Mouse (Mus musculus) embryonic fibroblast, embryonic 13.5 days (primary cell): ENCODE measurements around the gene 1110004F10Rik. TPM values are rescaled to one million over a fixed set of nuclear protein-coding genes. Genes with fewer than 3 reads are reported as not detected.
A peak's percentile ranks its signal among the peaks of the same experiment; 100 is the strongest.

ENCODE experiments used
- H3K27ac ChIP-seq: 2 replicates; pipeline ENCODE4 v1.5.1; 2012; ENCODE audit warnings: low read length, control low read depth, inconsistent platforms; ENCODE audit not compliant: insufficient read depth
- H3K4me1 ChIP-seq: 2 replicates; pipeline ENCODE4 v1.6.1; 2011; ENCODE audit warnings: low read length; ENCODE audit not compliant: control insufficient read depth, insufficient read depth
- H3K4me3 ChIP-seq: 2 replicates; pipeline ENCODE4 v1.5.1; 2011; ENCODE audit warnings: mild to moderate bottlenecking, control low read depth, low read length; ENCODE audit not compliant: insufficient read depth
- CTCF ChIP-seq: IDR thresholded peaks from 2 replicates; pipeline ENCODE4 v1.5.1; 2011; ENCODE audit warnings: mild to moderate bottlenecking, control low read depth, low read length, moderate library complexity, borderline replicate concordance; ENCODE audit not compliant: insufficient read depth
- POLR2A ChIP-seq: IDR thresholded peaks from 2 replicates; pipeline ENCODE4 v1.6.1; 2011; ENCODE audit warnings: low read depth, mild to moderate bottlenecking, control low read depth, low read length, moderate library complexity
- polyA plus RNA-seq: library from polyadenylated mRNA; stranded (reverse); fragments of >200 nt; gene quantifications from 2 replicates; pipeline ENCODE4 v1.2.4, GENCODE M21; 2011; ENCODE audit warnings: low read depth; ENCODE audit not compliant: missing spikeins, insufficient read length

The 1110004F10Rik gene
- polyA plus RNA-seq = 145 and 156 TPM in 2 replicates

DNA sequence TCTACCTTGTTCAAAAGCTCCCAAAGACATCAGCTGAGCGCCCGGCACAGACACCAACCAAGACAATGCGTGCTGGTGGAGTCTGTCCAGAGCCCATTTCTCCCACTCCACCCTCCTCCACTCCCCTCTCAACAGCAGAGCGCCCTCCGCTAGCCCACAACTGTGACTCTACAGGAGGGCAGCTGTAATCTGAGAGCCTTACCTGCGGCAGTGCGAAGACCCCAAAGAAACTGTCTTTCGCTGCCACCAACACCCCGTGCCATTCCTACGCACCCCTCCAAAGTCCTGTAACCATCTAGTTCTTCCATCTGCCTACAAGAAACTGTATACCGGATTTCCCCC is at the start of gene 1110004F10Rik:
TSS of gene 1110004F10Rik (plus strand) at position 202 of the 342 bp plus-strand sequence.
- Histone ChIP-seq H3K27ac (no peak within 1 kb of the TSS), H3K4me1 (peaks cover 3% of the 10 kb centered on the region), H3K4me3 (peak within 1 kb of the TSS; percentile 46)
- TF ChIP-seq CTCF (no peak), POLR2A (no peak)

DNA sequence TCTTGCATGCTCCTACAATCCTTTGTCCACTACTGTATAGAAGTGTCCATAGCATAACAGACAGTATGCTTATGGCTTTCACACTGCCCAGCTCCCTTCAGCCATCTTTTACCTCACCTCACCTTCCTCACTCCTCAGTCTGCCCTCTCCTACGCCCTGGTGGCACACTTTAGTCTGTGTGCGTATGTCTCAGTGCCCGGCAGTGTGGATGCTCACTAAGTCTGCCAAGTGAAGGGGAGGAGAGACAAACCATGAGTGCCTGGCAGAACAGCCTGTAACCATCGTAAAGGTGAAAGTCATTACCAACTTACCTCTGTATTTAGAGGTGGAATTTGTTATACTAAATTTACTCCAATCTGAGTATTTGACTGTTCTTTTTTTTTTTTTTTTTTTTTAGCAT is 36.5 kb upstream of the 1110004F10Rik start:
- TF ChIP-seq CTCF (no peak), POLR2A (no peak)
- H3K27ac ChIP-seq = no peak overlapping the region
- no peak overlapping the region for H3K4me3 ChIP-seq
- H3K4me1 ChIP-seq = peaks cover 2% of the 10 kb centered on the region; the same call in 1 of the 2 replicates

DNA sequence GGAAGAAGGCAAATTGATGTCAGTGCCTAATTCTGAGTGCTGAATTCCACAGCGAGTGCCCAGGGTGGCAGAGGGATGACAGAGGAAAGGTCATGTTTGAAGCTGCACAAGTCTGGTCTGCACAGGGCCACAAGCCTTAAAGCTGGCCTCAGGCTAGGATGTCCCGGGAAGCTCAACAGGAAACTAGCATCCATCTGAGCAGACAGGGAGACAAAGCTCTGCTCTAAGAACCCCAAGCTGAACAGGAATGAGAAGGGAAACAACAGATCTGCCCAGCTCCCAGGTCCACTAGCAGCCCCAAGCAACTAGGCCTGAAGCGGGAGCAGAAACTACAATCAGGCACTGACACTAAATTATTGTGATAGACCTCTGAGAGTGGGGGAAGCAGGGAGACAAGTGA is 9.2 kb upstream of the 1110004F10Rik start:
- peaks cover 3% of the 10 kb centered on the region; the same call in 1 of the 2 replicates for H3K4me1 ChIP-seq
- TF ChIP-seq POLR2A (no peak), CTCF (no peak)
- H3K4me3 ChIP-seq = no peak overlapping the region
- H3K27ac ChIP-seq = no peak overlapping the region

DNA sequence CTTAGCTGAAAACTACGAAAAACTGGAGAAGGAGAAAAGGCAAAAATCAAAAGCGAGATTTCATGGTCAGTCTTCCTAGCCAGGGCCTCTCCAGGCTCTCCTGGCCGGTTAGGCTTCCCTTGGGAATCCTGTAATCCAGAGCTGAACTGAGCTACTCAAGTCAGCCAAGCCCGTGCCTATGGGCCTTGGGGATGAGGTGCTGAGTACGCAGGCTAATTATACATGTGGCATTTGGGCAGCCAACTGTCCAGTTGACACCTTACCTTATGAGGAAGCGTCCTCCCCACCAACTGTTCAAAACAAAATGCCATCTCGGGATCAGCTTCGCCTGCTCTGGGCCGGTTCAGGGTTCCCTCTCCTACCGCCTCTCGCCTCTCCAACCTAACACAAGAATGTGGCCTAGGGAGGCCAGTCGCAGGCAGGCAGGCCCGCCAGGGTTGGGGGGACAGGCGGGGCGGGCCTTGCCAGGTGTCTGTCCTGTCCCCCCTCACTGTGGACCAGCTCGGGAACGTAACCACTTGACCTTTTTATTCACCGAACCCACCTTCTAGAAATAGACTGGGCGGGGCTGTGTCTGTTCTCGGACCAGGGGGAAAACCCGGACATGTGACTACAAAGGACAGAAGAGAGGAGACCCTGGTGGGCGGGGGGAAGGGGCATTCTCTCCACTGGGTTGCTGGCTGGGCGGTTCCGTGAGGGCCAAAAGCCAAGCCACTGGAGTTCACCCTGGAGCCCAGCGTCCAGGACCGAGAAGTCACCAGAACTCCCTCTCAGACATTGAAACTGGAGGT is 8.4 kb upstream of the 1110004F10Rik start:
- TF ChIP-seq CTCF = no peak
- TF ChIP-seq POLR2A = no peak
- Histone ChIP-seq H3K27ac (no peak overlapping the region), H3K4me1 (peaks cover 3% of the 10 kb centered on the region; the same call in 1 of the 2 replicates), H3K4me3 (peak overlapping the region; percentile 38; the same call in 1 of the 2 replicates)

DNA sequence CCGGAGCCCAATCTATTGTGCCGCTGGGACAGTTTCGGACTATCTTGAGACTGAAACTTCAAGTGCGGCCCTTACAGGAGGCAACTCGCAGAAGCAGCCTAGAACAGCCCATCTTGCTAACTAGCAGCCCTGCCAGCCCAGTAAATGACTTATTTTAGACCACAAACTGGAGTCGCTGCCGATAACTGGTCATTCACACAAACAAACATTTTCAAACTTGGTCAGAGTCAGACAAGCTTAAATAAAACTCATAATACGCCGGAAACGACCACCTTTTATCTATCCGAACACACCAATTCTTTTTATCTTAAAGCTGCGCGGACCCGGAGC is 7.8 kb upstream of the 1110004F10Rik start:
- peaks cover 3% of the 10 kb centered on the region; the same call in 1 of the 2 replicates for H3K4me1 ChIP-seq
- H3K27ac ChIP-seq = no peak overlapping the region
- H3K4me3 ChIP-seq = peak overlapping the region; percentile 38
- TF ChIP-seq POLR2A (no peak), CTCF (no peak)

DNA sequence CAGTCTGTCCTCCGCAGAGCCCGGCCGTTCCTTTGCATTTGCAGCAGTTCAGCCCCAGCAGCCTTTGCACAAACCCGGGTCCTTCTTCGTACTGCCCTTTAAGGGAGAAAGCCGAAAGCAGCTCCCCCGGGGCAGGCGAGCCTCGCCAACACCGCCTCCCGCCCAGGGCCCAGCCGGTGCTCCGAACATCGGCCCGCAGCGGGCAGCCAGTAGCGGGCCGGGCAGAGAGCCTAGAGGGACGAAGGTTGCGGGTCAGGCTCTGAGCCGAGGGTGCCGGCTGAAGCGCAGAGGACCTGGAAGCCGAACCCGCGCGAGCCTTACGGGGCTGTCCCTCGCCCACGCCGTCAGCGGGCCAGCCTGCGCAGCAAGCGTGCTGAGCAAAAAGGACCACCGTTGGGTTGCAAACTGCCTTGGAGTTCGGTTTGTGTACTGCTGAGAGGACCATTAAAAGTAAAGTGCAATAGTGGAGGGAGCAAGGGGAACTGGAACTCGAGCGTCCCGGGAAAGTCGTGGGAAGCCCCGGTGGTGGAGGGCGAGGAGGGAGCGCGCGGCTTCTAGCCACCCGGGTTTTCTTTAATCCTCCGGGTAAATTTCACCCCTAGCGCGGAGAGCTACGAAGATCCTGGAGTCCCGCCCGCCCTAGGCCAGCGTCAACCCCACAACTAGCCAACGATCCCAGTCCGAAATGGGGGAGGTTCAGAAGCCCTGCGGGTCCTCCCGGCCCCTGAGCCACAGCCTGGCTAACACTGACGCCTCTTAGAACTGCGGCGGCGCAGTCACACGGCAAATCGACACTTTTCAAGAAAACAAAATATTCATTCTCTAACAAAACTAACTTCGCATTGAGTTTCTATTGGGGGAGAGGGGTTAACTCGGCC is 7.2 kb upstream of the 1110004F10Rik start:
- no peak overlapping the region for H3K27ac ChIP-seq
- no peak for TF ChIP-seq CTCF
- TF ChIP-seq POLR2A = 0 out of 2 replicates have a peak, but pooled peaks have one; percentile 15
- peak overlapping the region; percentile 38 for H3K4me3 ChIP-seq
- H3K4me1 ChIP-seq = peaks cover 3% of the 10 kb centered on the region; the same call in 1 of the 2 replicates

DNA sequence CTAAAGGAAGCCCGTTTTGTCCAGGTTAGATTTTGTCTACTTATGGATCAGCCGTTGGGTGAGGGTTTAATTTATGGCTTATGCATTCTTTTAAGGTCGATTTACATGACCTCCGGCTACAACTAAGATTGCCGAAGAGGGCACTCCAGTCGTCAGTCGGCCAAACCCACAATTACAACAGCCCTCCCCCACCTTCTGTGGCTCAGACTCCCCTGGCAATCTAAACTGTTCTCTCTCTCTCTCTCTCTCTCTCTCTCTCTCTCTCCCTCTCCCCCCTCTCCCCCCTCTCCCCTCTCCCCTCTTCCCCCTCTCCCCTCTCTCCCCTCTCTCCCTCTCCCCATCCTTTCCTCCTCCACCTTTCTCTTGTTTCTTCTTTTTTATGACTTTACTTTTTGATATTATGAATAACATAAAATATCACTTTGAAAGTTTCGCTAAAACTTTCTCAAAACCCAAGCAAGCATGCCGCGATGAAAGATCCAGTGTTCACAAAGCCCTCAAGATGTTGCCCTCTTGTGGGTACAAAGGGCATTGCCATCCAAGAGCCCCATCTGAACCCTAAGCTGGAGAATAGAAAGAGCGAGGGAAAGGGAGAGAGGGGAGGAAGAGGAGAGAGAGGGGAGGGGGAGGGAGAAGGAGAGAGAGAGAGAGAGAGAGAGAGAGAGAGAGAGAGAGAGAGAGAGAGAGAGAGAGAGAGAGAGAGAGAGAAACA is 6.4 kb upstream of the 1110004F10Rik start:
- peak; percentile 21; the same call in 1 of the 2 replicates for TF ChIP-seq CTCF
- TF ChIP-seq POLR2A = no peak
- no peak overlapping the region for H3K27ac ChIP-seq
- peak overlapping the region; percentile 58 for H3K4me3 ChIP-seq
- peaks cover 3% of the 10 kb centered on the region; the same call in 1 of the 2 replicates for H3K4me1 ChIP-seq

DNA sequence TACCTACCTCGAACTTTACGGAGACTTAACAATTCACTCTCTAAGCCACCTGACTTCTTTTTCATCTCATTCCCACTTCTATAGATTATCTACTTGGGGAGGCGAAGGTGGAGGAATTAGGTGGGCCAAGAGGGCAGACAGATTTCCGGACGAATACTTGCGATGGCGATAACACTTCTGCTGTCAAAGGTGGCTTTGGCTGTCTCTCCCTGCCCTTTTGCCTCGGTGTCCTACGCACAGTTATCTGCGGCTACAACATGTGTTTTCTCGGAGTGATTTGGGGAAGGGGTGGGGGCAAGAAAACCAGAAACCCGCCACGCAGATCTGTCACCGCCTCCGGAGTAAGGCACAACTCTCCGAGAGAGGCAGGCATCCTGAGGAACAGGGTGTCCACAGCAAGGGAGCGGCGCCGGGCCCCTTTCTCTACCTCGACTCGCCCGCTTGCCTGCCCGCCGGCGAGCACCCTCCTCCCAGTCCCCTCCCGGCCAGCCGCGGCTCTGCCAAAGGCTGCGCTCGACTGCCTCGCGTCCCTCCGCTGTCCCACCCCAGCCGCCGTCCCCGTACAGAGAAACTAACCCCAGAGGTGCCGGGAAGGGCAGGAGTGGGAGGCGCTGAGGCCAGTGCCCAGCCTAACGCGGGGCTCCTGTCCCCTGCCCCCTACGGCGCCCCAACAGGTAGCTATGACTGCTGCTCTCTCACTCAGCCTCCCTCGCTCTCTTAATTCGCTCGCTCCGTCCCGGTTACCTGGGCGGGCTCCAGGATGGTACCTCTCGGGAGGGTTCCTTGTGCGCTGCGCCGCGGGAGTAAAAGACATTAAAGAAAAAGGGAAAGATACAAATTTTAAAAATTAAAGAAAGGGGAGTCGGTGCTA is 5.6 kb upstream of the 1110004F10Rik start:
- H3K27ac ChIP-seq = no peak overlapping the region
- H3K4me1 ChIP-seq = peaks cover 3% of the 10 kb centered on the region; the same call in 1 of the 2 replicates
- no peak for TF ChIP-seq POLR2A
- TF ChIP-seq CTCF = no peak
- peak overlapping the region; percentile 58 for H3K4me3 ChIP-seq

DNA sequence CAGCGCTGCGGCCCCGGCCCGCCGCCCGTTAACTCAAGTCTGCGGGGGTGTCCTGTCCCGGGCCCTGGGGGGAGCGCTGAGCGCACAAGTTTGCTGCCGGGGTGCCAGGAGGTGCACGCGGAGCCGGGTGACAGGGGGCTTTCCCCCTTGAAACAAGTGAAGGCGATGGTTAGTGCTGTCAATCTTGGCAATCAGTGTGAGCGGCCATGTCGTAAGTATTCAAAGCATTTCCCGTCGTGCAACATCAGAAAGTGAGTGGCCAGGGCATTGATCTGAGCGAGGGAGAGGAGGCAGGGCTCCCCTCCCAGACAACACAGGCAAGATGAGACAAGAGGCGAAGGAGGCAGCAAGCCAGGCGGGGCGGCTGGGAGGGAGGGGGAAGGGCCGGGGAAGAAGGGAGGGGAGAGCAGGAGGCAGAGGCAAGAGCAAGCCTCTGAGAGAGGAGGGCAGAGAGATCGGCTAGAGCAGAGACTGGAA is 4.9 kb upstream of the 1110004F10Rik start:
- Histone ChIP-seq H3K4me3 (peak overlapping the region; percentile 58), H3K4me1 (peaks cover 3% of the 10 kb centered on the region), H3K27ac (no peak overlapping the region)
- TF ChIP-seq CTCF = no peak
- no peak; the same call in 1 of the 2 replicates for TF ChIP-seq POLR2A
